Mouse (Mus musculus) stomach, embryonic 14.5 days (tissue): ENCODE measurements around the gene Nfe2l1. TPM values are rescaled to one million over a fixed set of nuclear protein-coding genes. Genes with fewer than 3 reads are reported as not detected.

Experiments
- ATAC-seq: fragments of 200-750 bp; cut with Nextera tagmentation; 2 replicates; pipeline ENCODE4 v1.8.0; 2017; ENCODE audit warnings: low read depth, moderate TSS enrichment; ENCODE audit not compliant: insufficient number of reproducible peaks, insufficient read depth, low FRiP score
- H3K27ac ChIP-seq: fragments of 300-500 bp; sonication (generic); 2 replicates; pipeline ENCODE4 v1.5.1; 2014; ENCODE audit warnings: mild to moderate bottlenecking, low read length, moderate library complexity, mixed read lengths
- H3K27me3 ChIP-seq: fragments of 300-500 bp; sonication (generic); 2 replicates; pipeline ENCODE4 v1.6.1; 2014; ENCODE audit warnings: low read length, control low read depth, mixed read lengths; ENCODE audit not compliant: control insufficient read depth, insufficient read depth
- H3K36me3 ChIP-seq: fragments of 300-500 bp; sonication (generic); 2 replicates; pipeline ENCODE4 v1.6.1; 2014; ENCODE audit warnings: mild to moderate bottlenecking, control low read depth, low read length, moderate library complexity, mixed read lengths; ENCODE audit not compliant: control insufficient read depth, insufficient read depth
- H3K4me1 ChIP-seq: fragments of 300-500 bp; sonication (generic); 2 replicates; pipeline ENCODE4 v1.6.1; 2014; ENCODE audit warnings: low read length, control low read depth, mixed read lengths; ENCODE audit not compliant: control insufficient read depth, insufficient read depth
- H3K4me2 ChIP-seq: fragments of 300-500 bp; sonication (generic); replicated peaks from 2 replicates; pipeline ENCODE4 v1.6.1; 2014; ENCODE audit warnings: low read depth, low read length, control low read depth
- H3K4me3 ChIP-seq: fragments of 300-500 bp; sonication (generic); 2 replicates; pipeline ENCODE4 v1.5.1; 2014; ENCODE audit warnings: low read depth, low read length, control low read depth
- H3K9ac ChIP-seq: fragments of 300-500 bp; sonication (generic); replicated peaks from 2 replicates; pipeline ENCODE4 v1.6.1; 2014; ENCODE audit warnings: low read depth, mild to moderate bottlenecking, control low read depth, low read length, moderate library complexity, mixed read lengths
- H3K9me3 ChIP-seq: fragments of 300-500 bp; sonication (generic); 2 replicates; pipeline ENCODE4 v1.6.1; 2016; ENCODE audit warnings: low read depth, low read length, control low read depth; ENCODE audit not compliant: control insufficient read depth
- WGBS: fragments of 180-500 bp; shearing (Covaris S2); extraction: QIAGEN DNeasy Blood & Tissue Kit; methylation state at CpG from one replicate; pipeline ENCODE4 v1.1.7; 2014; 5-methylcytosine and 5-hydroxymethylcytosine counted together
- polyA plus RNA-seq: library from polyadenylated mRNA; unstranded; fragments of >200 nt; fragmentation: Nextera tagmentation; extraction: Ambion mirVana; gene quantifications from 2 replicates; pipeline ENCODE4 v1.2.1, GENCODE M21; 2014

Gene Nfe2l1
- polyA plus RNA-seq, 1 experiment from 2014 or later, result 30.4 TPM

DNA sequence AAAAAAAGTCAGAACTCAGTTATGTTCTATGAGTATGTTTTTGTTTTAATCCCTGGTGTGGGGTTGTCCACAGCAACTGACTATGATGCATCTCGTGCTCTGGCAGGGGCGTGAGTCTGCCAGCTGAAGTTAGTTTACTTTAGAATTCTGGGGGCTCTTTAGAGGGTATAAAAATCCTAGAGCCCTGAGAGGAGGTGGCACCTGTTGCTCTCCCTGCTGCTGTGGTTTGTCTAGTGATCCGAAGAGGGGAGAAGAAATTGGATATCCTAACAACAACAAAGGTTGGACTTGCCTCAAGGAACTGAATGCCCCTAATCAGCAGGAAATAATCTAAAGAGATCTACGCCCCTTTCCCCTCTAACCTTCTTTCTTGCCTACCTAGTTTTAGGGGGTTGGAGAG is 8.6 kb upstream of the Nfe2l1 start:
- Histone ChIP-seq H3K36me3 (no peaks in the 10 kb centered on the region), H3K27ac (no peak overlapping the region), H3K4me1 (no peaks in the 10 kb centered on the region), H3K4me2 (no peak overlapping the region), H3K4me3 (no peak overlapping the region), H3K27me3 (no peaks in the 10 kb centered on the region), H3K9ac (no peak overlapping the region), H3K9me3 (no peaks in the 10 kb centered on the region)
- ATAC-seq, result no peak
- WGBS, result 52% methylated on average over 4 of the region's 4 CpGs

DNA sequence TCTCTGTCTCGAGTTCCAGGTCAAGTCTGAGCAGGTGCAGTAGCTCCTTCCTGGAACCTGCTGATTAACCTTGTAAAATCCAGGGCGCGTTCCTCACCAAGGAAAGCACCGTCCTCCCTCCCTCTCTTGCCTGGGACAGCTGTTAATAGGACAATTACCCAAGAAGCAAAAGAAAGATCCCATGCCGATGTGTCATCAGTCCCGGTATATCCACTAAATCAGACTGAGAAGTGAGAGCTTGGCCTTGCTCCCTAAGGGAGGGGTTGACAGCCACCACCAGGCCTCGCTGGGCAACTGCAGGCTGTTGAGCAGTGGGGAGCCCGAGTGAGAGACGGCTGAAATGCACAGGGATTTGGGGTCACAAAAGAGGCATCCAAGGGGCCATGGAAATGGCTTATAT is 7.5 kb upstream of the Nfe2l1 start:
- H3K9me3 ChIP-seq, result no peaks in the 10 kb centered on the region
- no peak for ATAC-seq
- H3K4me3 ChIP-seq, result no peak overlapping the region
- H3K27ac ChIP-seq, result no peak overlapping the region
- no peak overlapping the region for H3K9ac ChIP-seq
- no peaks in the 10 kb centered on the region for H3K36me3 ChIP-seq
- WGBS, result 28% methylated on average over 9 of the region's 9 CpGs
- no peaks in the 10 kb centered on the region for H3K27me3 ChIP-seq
- H3K4me2 ChIP-seq, result no peak overlapping the region
- no peaks in the 10 kb centered on the region for H3K4me1 ChIP-seq

DNA sequence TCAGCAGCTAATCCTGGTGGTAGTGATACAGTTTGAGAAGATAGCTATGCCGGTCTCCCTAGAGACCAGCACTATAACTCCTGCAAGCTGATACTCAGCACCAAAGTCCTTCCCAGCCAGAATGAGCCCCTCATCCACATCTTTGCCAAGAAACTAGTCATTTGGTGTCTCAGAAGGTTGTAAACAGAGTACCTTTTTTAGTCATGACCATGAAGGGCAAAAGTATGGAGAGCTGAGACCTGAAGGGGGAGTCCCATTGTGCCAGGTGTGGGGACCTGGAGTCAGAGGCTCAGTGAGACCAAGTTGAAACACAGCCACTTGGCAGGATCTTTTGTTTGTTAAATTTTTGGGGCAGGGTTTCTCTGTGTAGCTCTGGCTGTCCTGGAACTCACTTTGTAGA is 4.4 kb upstream of the Nfe2l1 start:
- ATAC-seq, result no peak
- no peak overlapping the region for H3K4me2 ChIP-seq
- peaks cover 4% of the 10 kb centered on the region; the same call in 1 of the 2 replicates for H3K4me1 ChIP-seq
- no peak overlapping the region for H3K9ac ChIP-seq
- H3K36me3 ChIP-seq, result no peaks in the 10 kb centered on the region
- H3K27me3 ChIP-seq, result no peaks in the 10 kb centered on the region
- 96% methylated on average over 1 of the region's 1 CpGs for WGBS
- H3K4me3 ChIP-seq, result no peak overlapping the region
- no peaks in the 10 kb centered on the region for H3K9me3 ChIP-seq
- no peak overlapping the region for H3K27ac ChIP-seq

- Histone ChIP-seq H3K4me3 (no peak overlapping the region), H3K4me2 (no peak overlapping the region), H3K36me3 (no peaks in the 10 kb centered on the region), H3K9ac (no peak overlapping the region), H3K27me3 (no peaks in the 10 kb centered on the region), H3K9me3 (no peaks in the 10 kb centered on the region), H3K4me1 (peaks cover 12% of the 10 kb centered on the region), H3K27ac (no peak overlapping the region)
- WGBS, result 61% methylated on average over 2 of the region's 2 CpGs
- no peak for ATAC-seq
These were observed 3.2 kb upstream of the Nfe2l1 start for GRCm38 (mm10) chr11:96832973-96833372.

DNA sequence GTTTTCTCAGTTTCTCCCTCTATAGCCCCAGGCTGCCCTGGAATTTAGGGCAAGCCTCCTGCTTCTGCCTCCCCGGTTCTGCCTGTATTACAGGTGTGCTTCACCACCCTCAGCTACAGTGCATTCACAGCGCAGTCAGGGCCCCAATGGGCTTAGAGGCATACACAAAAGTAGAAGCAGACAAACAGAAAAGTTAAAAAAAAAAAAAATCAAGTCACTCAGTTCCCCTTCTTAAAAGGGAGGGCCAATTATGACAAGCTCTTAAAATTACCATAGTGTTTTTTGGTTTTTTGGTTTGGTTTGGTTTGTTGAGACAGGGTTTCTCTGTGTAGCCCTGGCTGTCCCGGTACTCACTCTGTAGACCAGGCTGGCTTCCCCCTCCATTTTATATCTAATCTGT is 2.8 kb upstream of the Nfe2l1 start:
- Histone ChIP-seq H3K27ac (no peak overlapping the region), H3K36me3 (no peaks in the 10 kb centered on the region; the same call in 1 of the 2 replicates), H3K4me2 (no peak overlapping the region), H3K4me1 (peaks cover 17% of the 10 kb centered on the region), H3K27me3 (no peaks in the 10 kb centered on the region), H3K9me3 (no peaks in the 10 kb centered on the region), H3K4me3 (no peak overlapping the region), H3K9ac (no peak overlapping the region)
- 89% methylated on average over 3 of the region's 3 CpGs for WGBS
- ATAC-seq, result no peak

- peaks cover 27% of the 10 kb centered on the region for H3K4me1 ChIP-seq
- H3K36me3 ChIP-seq, result peaks cover 8% of the 10 kb centered on the region
- H3K27me3 ChIP-seq, result no peaks in the 10 kb centered on the region
- WGBS, result 52% methylated on average over 4 of the region's 4 CpGs
- H3K4me3 ChIP-seq, result no peak overlapping the region
- H3K4me2 ChIP-seq, result no peak overlapping the region
- ATAC-seq, result no peak
- H3K9me3 ChIP-seq, result no peaks in the 10 kb centered on the region
- no peak overlapping the region for H3K9ac ChIP-seq
- no peak overlapping the region for H3K27ac ChIP-seq
These were observed 1.7 kb upstream of the Nfe2l1 start for GRCm38 (mm10) chr11:96831516-96831915.

- Histone ChIP-seq H3K27me3 (no peaks in the 10 kb centered on the region), H3K9ac (peak overlapping the region; percentile 41), H3K36me3 (peaks cover 8% of the 10 kb centered on the region), H3K4me1 (peaks cover 35% of the 10 kb centered on the region), H3K4me2 (peak overlapping the region; percentile 39), H3K4me3 (peak overlapping the region; percentile 84), H3K27ac (peak overlapping the region; percentile 88), H3K9me3 (no peaks in the 10 kb centered on the region)
- 19% methylated on average over 13 of the region's 13 CpGs for WGBS
- no peak for ATAC-seq
These were observed 910 bp upstream of the Nfe2l1 start for GRCm38 (mm10) chr11:96830539-96831216.

- Histone ChIP-seq H3K4me1 (peaks cover 47% of the 10 kb centered on the region), H3K4me2 (peak overlapping the region; percentile 85), H3K9ac (peak overlapping the region; percentile 86), H3K27ac (peak overlapping the region; percentile 98), H3K36me3 (peaks cover 8% of the 10 kb centered on the region), H3K9me3 (no peaks in the 10 kb centered on the region), H3K4me3 (peak overlapping the region; percentile 84), H3K27me3 (no peaks in the 10 kb centered on the region)
- ATAC-seq, result peak; percentile 68
- WGBS, result under 1% methylated on average over 32 of the region's 33 CpGs
These were observed 360 bp downstream of the Nfe2l1 start for GRCm38 (mm10) chr11:96829403-96829812.

DNA sequence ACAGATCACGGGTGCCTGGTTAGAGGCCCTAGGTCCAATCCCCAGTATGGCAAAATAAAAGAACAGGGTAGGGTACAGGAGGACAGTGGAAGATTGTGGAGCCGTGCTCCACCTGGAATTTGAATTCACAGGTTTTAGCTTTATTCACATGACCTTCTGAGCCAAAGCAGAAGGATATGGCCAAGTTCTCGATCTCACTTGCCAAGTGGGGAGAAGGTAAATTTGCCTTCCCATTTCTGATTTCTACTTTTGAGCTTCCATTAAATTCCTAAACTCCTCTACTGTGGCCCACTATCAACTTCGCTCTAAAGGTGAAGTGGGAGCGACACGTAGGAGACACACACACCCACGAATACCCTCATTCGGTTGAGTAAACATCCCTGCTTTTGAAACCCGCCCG is 887 bp downstream of the Nfe2l1 start:
- H3K4me3 ChIP-seq, result peak overlapping the region; percentile 84
- WGBS, result 12% methylated on average over 10 of the region's 10 CpGs
- peak overlapping the region; percentile 85 for H3K4me2 ChIP-seq
- H3K27ac ChIP-seq, result peak overlapping the region; percentile 98; the same call in 1 of the 2 replicates
- peaks cover 8% of the 10 kb centered on the region for H3K36me3 ChIP-seq
- peak overlapping the region; percentile 86 for H3K9ac ChIP-seq
- H3K27me3 ChIP-seq, result no peaks in the 10 kb centered on the region
- H3K9me3 ChIP-seq, result no peaks in the 10 kb centered on the region
- no peak for ATAC-seq
- peaks cover 50% of the 10 kb centered on the region for H3K4me1 ChIP-seq
